In genomic region chr5:63766715-63767114, GRCm38 (mm10) we compare ENCODE assay signal across 8 mouse cellular contexts. TPM values are rescaled to one million over a fixed set of nuclear protein-coding genes. Genes with fewer than 3 reads are reported as not detected.
DNase-seq lines count a peak whose midpoint lies in the region.

No protein-coding gene starts in this region.

- DNase-seq in gastrocnemius, postnatal 10 days, result peak; percentile 51
- DNase-seq in gastrocnemius, postnatal 25 days, result no peak
- DNase-seq in CD4-positive helper T cell, adult 2 months (ENCODE audit: low read depth, low spot score), result peak; percentile 48
- peak; percentile 68 for DNase-seq in brain, embryonic 18.5 days (ENCODE audit: low read depth, low spot score)
- peak; percentile 48 to 62 for DNase-seq in frontal cortex, postnatal 36 days (ENCODE audit: low spot score in 2 of 2)
- DNase-seq in layer of hippocampus, postnatal 25 days (ENCODE audit: extremely low spot score in 1 of 2, low spot score in 1 of 2), result peak; percentile 44 to 73
- peak; percentile 69 for DNase-seq in mesoderm, embryonic 11.5 days (ENCODE audit: low read depth, low spot score)
- DNase-seq in right cerebral cortex, postnatal 4 days, result peak; percentile 81

RNA-seq across cellular contexts. Expression of gene 0610040J01Rik, which starts 45.4 kb away (rescaled TPM):
- total RNA-seq in gastrocnemius, postnatal 10 days (2021), result 1 to 10 TPM in 1 of 2 experiments, under 1 TPM in 1; 0.92 to 1.0 TPM
- 1 to 10 TPM; 2.8 to 4.2 TPM for total RNA-seq in gastrocnemius, postnatal 25 days (2021)
- total RNA-seq in layer of hippocampus, postnatal 25 days (2021), result 1 to 10 TPM; 4.5 to 5.1 TPM
